Comparison of ENCODE assay signal across 25 mouse cellular contexts in genomic region chr2:73493517-73493916, GRCm38 (mm10). TPM values are rescaled to one million over a fixed set of nuclear protein-coding genes. Genes with fewer than 3 reads are reported as not detected.
A peak's percentile ranks its signal among the peaks of the same experiment; 100 is the strongest.
DNase-seq lines count a peak whose midpoint lies in the region; ATAC-seq and TF ChIP-seq lines count a peak whose summit lies in the region.
"Had no signal": no experiment of that assay in that cellular context is flagged by ENCODE, and none has a peak within 500 bp of the region (broad histone marks: within the 10 kb centered on the region; RNA-seq: fewer than 3 reads in every experiment).

No protein-coding gene starts in this region.

- no peaks in the 10 kb centered on the region for H3K4me1 ChIP-seq in hindbrain, postnatal 0 days (ENCODE audit: insufficient read depth, low read length)
- peaks cover 13% of the 10 kb centered on the region for H3K4me1 ChIP-seq in hindbrain, embryonic 12.5 days
- peaks cover 28% of the 10 kb centered on the region for H3K4me1 ChIP-seq in liver, postnatal 0 days (ENCODE audit: insufficient read depth)
- peaks cover 66% of the 10 kb centered on the region for H3K4me1 ChIP-seq in liver, embryonic 12.5 days
- peaks cover 68% of the 10 kb centered on the region for H3K4me1 ChIP-seq in embryonic facial prominence, embryonic 10.5 days
- H3K4me1 ChIP-seq in limb, embryonic 12.5 days (replicated peaks) = peaks cover 70% of the 10 kb centered on the region
- peaks cover 3% of the 10 kb centered on the region; the same call in 1 of the 2 replicates for H3K4me1 ChIP-seq in forebrain, embryonic 12.5 days
- H3K4me1 ChIP-seq: midbrain, embryonic 13.5 days had no signal

- TF ChIP-seq EP300 in liver, postnatal 0 days (IDR thresholded peaks at IDR 0.05; ENCODE audit: low read depth) = no peak

- no peak overlapping the region for H3K4me3 ChIP-seq in hindbrain, postnatal 0 days (ENCODE audit: low read length)
- H3K4me3 ChIP-seq in hindbrain, embryonic 12.5 days = no peak overlapping the region
- no peak overlapping the region for H3K4me3 ChIP-seq in liver, postnatal 0 days (ENCODE audit: low read depth, low read length)
- no peak overlapping the region for H3K4me3 ChIP-seq in liver, embryonic 12.5 days
- no peak overlapping the region for H3K4me3 ChIP-seq in embryonic facial prominence, embryonic 10.5 days
- H3K4me3 ChIP-seq in limb, embryonic 12.5 days (replicated peaks) = no peak overlapping the region
- no peak overlapping the region for H3K4me3 ChIP-seq in forebrain, embryonic 12.5 days (replicated peaks)
- H3K4me3 ChIP-seq: erythroblast, embryonic 14.5 days; midbrain, embryonic 13.5 days had no signal

- H3K36me3 ChIP-seq in hindbrain, postnatal 0 days (ENCODE audit: insufficient read depth, low read length) = no peaks in the 10 kb centered on the region
- no peaks in the 10 kb centered on the region for H3K36me3 ChIP-seq in hindbrain, embryonic 12.5 days
- no peaks in the 10 kb centered on the region for H3K36me3 ChIP-seq in liver, postnatal 0 days (replicated peaks; ENCODE audit: insufficient read depth, low read length)
- no peaks in the 10 kb centered on the region for H3K36me3 ChIP-seq in liver, embryonic 12.5 days
- H3K36me3 ChIP-seq in embryonic facial prominence, embryonic 10.5 days (replicated peaks) = peaks cover 4% of the 10 kb centered on the region; the same call in 1 of the 2 replicates
- peaks cover 5% of the 10 kb centered on the region; the same call in 1 of the 2 replicates for H3K36me3 ChIP-seq in limb, embryonic 12.5 days
- H3K36me3 ChIP-seq in forebrain, embryonic 12.5 days (replicated peaks) = no peaks in the 10 kb centered on the region
- H3K36me3 ChIP-seq: midbrain, embryonic 13.5 days had no signal

- peak; percentile 23; the same call in 1 of the 2 replicates for TF ChIP-seq CTCF in hindbrain, postnatal 0 days (IDR thresholded peaks at IDR 0.05; ENCODE audit: low read depth)
- TF ChIP-seq CTCF in liver, postnatal 0 days (IDR thresholded peaks at IDR 0.05; ENCODE audit: low read depth) = 0 out of 2 replicates have a peak, but pooled peaks have one; percentile 4

- 76% methylated on average over 3 of the region's 3 CpGs for WGBS in hindbrain, postnatal 0 days
- 73% methylated on average over 3 of the region's 3 CpGs for WGBS in hindbrain, embryonic 12.5 days
- 66% methylated on average over 3 of the region's 3 CpGs for WGBS in liver, postnatal 0 days (ENCODE audit: insufficient replicate concordance)
- 55% methylated on average over 3 of the region's 3 CpGs for WGBS in liver, embryonic 12.5 days (ENCODE audit: insufficient replicate concordance)
- 67% methylated on average over 3 of the region's 3 CpGs for WGBS in embryonic facial prominence, embryonic 10.5 days
- WGBS in limb, embryonic 12.5 days = 33% methylated on average over 3 of the region's 3 CpGs
- WGBS in forebrain, embryonic 12.5 days = 62% methylated on average over 3 of the region's 3 CpGs

- DNase-seq in hindbrain, postnatal 0 days (ENCODE audit: low spot score) = no peak
- no peak for DNase-seq in liver, postnatal 0 days
- DNase-seq in embryonic facial prominence, embryonic 10.5 days (ENCODE audit: low spot score) = no peak
- no peak for DNase-seq in spleen, adult 12 weeks (ENCODE audit: low spot score)
- DNase-seq: adrenal gland, postnatal 25 days; cerebellum, adult 11-12 months; cerebellum, postnatal 10 days; forebrain, postnatal 0 days; gastrocnemius, postnatal 10 days; heart, postnatal 4 days; kidney, adult 2 months; lung, embryonic 14.5 days; lung, postnatal 36 days; right cerebral cortex, adult 18-20 months; thymus, adult 2 months; thymus, postnatal 4 days had no signal

- H3K9me3 ChIP-seq in hindbrain, postnatal 0 days (ENCODE audit: low read length) = no peaks in the 10 kb centered on the region
- H3K9me3 ChIP-seq in hindbrain, embryonic 12.5 days (replicated peaks) = no peaks in the 10 kb centered on the region
- no peaks in the 10 kb centered on the region for H3K9me3 ChIP-seq in liver, postnatal 0 days (ENCODE audit: low read length)
- no peaks in the 10 kb centered on the region for H3K9me3 ChIP-seq in liver, embryonic 12.5 days (replicated peaks)
- no peaks in the 10 kb centered on the region for H3K9me3 ChIP-seq in embryonic facial prominence, embryonic 10.5 days
- no peaks in the 10 kb centered on the region for H3K9me3 ChIP-seq in limb, embryonic 12.5 days
- H3K9me3 ChIP-seq in forebrain, embryonic 12.5 days = no peaks in the 10 kb centered on the region
- H3K9me3 ChIP-seq: midbrain, embryonic 13.5 days had no signal

- no peaks in the 10 kb centered on the region for H3K27me3 ChIP-seq in hindbrain, postnatal 0 days (ENCODE audit: insufficient read depth, low read length)
- H3K27me3 ChIP-seq in hindbrain, embryonic 12.5 days = no peaks in the 10 kb centered on the region
- no peaks in the 10 kb centered on the region for H3K27me3 ChIP-seq in liver, postnatal 0 days (ENCODE audit: insufficient read depth, low read length)
- no peaks in the 10 kb centered on the region for H3K27me3 ChIP-seq in liver, embryonic 12.5 days (replicated peaks)
- no peaks in the 10 kb centered on the region for H3K27me3 ChIP-seq in embryonic facial prominence, embryonic 10.5 days (replicated peaks; ENCODE audit: low read depth, poor library complexity, severe bottlenecking)
- no peaks in the 10 kb centered on the region for H3K27me3 ChIP-seq in limb, embryonic 12.5 days
- H3K27me3 ChIP-seq in forebrain, embryonic 12.5 days = no peaks in the 10 kb centered on the region
- H3K27me3 ChIP-seq: midbrain, embryonic 13.5 days had no signal

- no peak overlapping the region for H3K27ac ChIP-seq in hindbrain, postnatal 0 days
- H3K27ac ChIP-seq in hindbrain, embryonic 12.5 days = no peak overlapping the region
- no peak overlapping the region for H3K27ac ChIP-seq in liver, postnatal 0 days (ENCODE audit: low read depth)
- H3K27ac ChIP-seq in liver, embryonic 12.5 days = no peak overlapping the region
- peak overlapping the region; percentile 21 for H3K27ac ChIP-seq in embryonic facial prominence, embryonic 10.5 days (replicated peaks)
- peak overlapping the region; percentile 75; the same call in 1 of the 2 replicates for H3K27ac ChIP-seq in limb, embryonic 12.5 days
- no peak overlapping the region for H3K27ac ChIP-seq in forebrain, embryonic 12.5 days
- H3K27ac ChIP-seq: hindbrain, embryonic 14.5 days; liver, embryonic 14.5 days; midbrain, embryonic 13.5 days had no signal

- H3K4me2 ChIP-seq in hindbrain, postnatal 0 days (ENCODE audit: low read depth, low read length) = no peak overlapping the region
- no peak overlapping the region for H3K4me2 ChIP-seq in hindbrain, embryonic 12.5 days (replicated peaks)
- no peak overlapping the region for H3K4me2 ChIP-seq in liver, postnatal 0 days (ENCODE audit: low read depth, low read length)
- no peak overlapping the region for H3K4me2 ChIP-seq in liver, embryonic 12.5 days
- no peak overlapping the region for H3K4me2 ChIP-seq in limb, embryonic 12.5 days
- H3K4me2 ChIP-seq in forebrain, embryonic 12.5 days = no peak overlapping the region
- H3K4me2 ChIP-seq: hindbrain, embryonic 14.5 days; lung, embryonic 14.5 days; midbrain, embryonic 13.5 days had no signal

- H3K9ac ChIP-seq in hindbrain, postnatal 0 days (replicated peaks; ENCODE audit: low read length) = no peak overlapping the region
- H3K9ac ChIP-seq in hindbrain, embryonic 12.5 days = no peak overlapping the region
- H3K9ac ChIP-seq in liver, postnatal 0 days (replicated peaks) = no peak overlapping the region
- H3K9ac ChIP-seq in liver, embryonic 12.5 days = no peak overlapping the region
- 0 out of 2 replicates have a peak overlapping the region, but pooled peaks have one; percentile 34 for H3K9ac ChIP-seq in limb, embryonic 12.5 days (replicated peaks)
- no peak overlapping the region for H3K9ac ChIP-seq in forebrain, embryonic 12.5 days
- H3K9ac ChIP-seq: forebrain, postnatal 0 days; hindbrain, embryonic 14.5 days; liver, embryonic 14.5 days; lung, embryonic 14.5 days; midbrain, embryonic 13.5 days had no signal

- ATAC-seq in hindbrain, postnatal 0 days = no peak
- ATAC-seq in hindbrain, embryonic 12.5 days (ENCODE audit: low FRiP score) = no peak
- ATAC-seq in liver, postnatal 0 days = no peak
- no peak for ATAC-seq in liver, embryonic 12.5 days
- no peak for ATAC-seq in limb, embryonic 12.5 days (ENCODE audit: insufficient number of reproducible peaks, insufficient read depth, low FRiP score, low TSS enrichment, low read depth)
- ATAC-seq in forebrain, embryonic 12.5 days (ENCODE audit: low FRiP score) = no peak
- ATAC-seq: forebrain, postnatal 0 days; inflammation-experienced regulatory T-cells, adult 6 months; midbrain, embryonic 13.5 days had no signal

RNA-seq across cellular contexts. Expression of gene Wipf1, which starts 36.0 kb away (rescaled TPM):
- 2.4 and 3.0 TPM in 2 replicates for total RNA-seq in hindbrain, postnatal 0 days (2014; rRNA removed)
- 2.6 TPM in 2 replicates for polyA plus RNA-seq in hindbrain, postnatal 0 days (2015; fragmentation: Nextera tagmentation; extraction: Ambion mirVana)
- 7.3 and 8.7 TPM in 2 replicates for polyA plus RNA-seq in hindbrain, embryonic 12.5 days (2016; fragmentation: Nextera tagmentation; extraction: Ambion mirVana)
- 4.3 TPM in 2 replicates for polyA plus RNA-seq in liver, postnatal 0 days (2015; fragmentation: Nextera tagmentation; extraction: Ambion mirVana)
- 5.7 and 6.1 TPM in 2 replicates for polyA plus RNA-seq in liver, embryonic 12.5 days (2016; fragmentation: Nextera tagmentation; extraction: Ambion mirVana)
- 12.0 and 12.7 TPM in 2 replicates for polyA plus RNA-seq in embryonic facial prominence, embryonic 10.5 days (2016; fragmentation: Nextera tagmentation; extraction: Ambion mirVana)
- 16.1 and 17.7 TPM in 2 replicates for polyA plus RNA-seq in limb, embryonic 12.5 days (2016; fragmentation: Nextera tagmentation; extraction: Ambion mirVana)
- polyA plus RNA-seq in forebrain, embryonic 12.5 days (2016; fragmentation: Nextera tagmentation; extraction: Ambion mirVana) = 4.3 and 5.5 TPM in 2 replicates

Comparison
In these comparisons a context has a peak if more than half of its experiments do, and no peak if none do; other contexts are left out.
1. H3K27ac ChIP-seq: peak in embryonic facial prominence, embryonic 10.5 days (single experiment) and limb, embryonic 12.5 days (single experiment); none in hindbrain, postnatal 0 days (single experiment), hindbrain, embryonic 12.5 days (single experiment), liver, postnatal 0 days (single experiment), liver, embryonic 12.5 days (single experiment) and forebrain, embryonic 12.5 days (single experiment).